Mouse (Mus musculus) myocyte (in vitro differentiated cells): Measurements from ENCODE around the gene Klf9.

Experiments
- CEBPB ChIP-seq: IDR thresholded peaks from 2 replicates; pipeline ENCODE4 v1.6.1; 2011; ENCODE audit warnings: mild to moderate bottlenecking, moderate library complexity; ENCODE audit not compliant: poor library complexity, insufficient read depth, severe bottlenecking
- E2F4 ChIP-seq: IDR thresholded peaks from one replicate; pipeline ENCODE4 v1.6.1; 2011; ENCODE audit warnings: mild to moderate bottlenecking, control low read depth, moderate library complexity; ENCODE audit not compliant: insufficient read depth
- MAX ChIP-seq: IDR thresholded peaks from one replicate; pipeline ENCODE4 v1.6.1; 2011; ENCODE audit warnings: low read depth, mild to moderate bottlenecking, control low read depth
- MYOD1 ChIP-seq, 3 experiments: IDR thresholded peaks; one replicate each; pipeline ENCODE4 v1.6.1; 2011; ENCODE audit warnings: control low read depth in 2 of 3, low read depth in 2 of 3, mild to moderate bottlenecking in 2 of 3, moderate library complexity in 1 of 3; ENCODE audit not compliant: insufficient read length in 2 of 3, control insufficient read depth in 1 of 3
- MYOG ChIP-seq, 3 experiments: IDR thresholded peaks; one replicate each; pipeline ENCODE4 v1.6.1; 2011; ENCODE audit warnings: control low read depth in 2 of 3, low read depth in 2 of 3, mild to moderate bottlenecking in 2 of 3; ENCODE audit not compliant: insufficient read length in 2 of 3, control insufficient read depth in 1 of 3, insufficient read depth in 1 of 3
- POLR2A ChIP-seq: IDR thresholded peaks from one replicate; pipeline ENCODE4 v1.6.1; 2011; ENCODE audit warnings: low read depth, mild to moderate bottlenecking, control low read depth, moderate library complexity; ENCODE audit not compliant: insufficient read length
- POLR2AphosphoS2 ChIP-seq: IDR thresholded peaks from one replicate; pipeline ENCODE4 v1.6.1; 2011; ENCODE audit warnings: low read depth, control low read depth; ENCODE audit not compliant: insufficient read length
- REST ChIP-seq: IDR thresholded peaks from one replicate; pipeline ENCODE4 v1.6.1; 2011; ENCODE audit warnings: mild to moderate bottlenecking, control low read depth, moderate library complexity; ENCODE audit not compliant: insufficient read depth, insufficient read length
- SRF ChIP-seq: IDR thresholded peaks from one replicate; pipeline ENCODE4 v1.6.1; 2011; ENCODE audit warnings: low read depth; ENCODE audit not compliant: control insufficient read depth, insufficient read length
- TCF12 ChIP-seq: IDR thresholded peaks from one replicate; pipeline ENCODE4 v1.6.1; 2011; ENCODE audit warnings: mild to moderate bottlenecking, control low read depth; ENCODE audit not compliant: poor library complexity, insufficient read depth, severe bottlenecking
- USF1 ChIP-seq: IDR thresholded peaks from one replicate; pipeline ENCODE4 v1.6.1; 2011; ENCODE audit warnings: low read depth, mild to moderate bottlenecking, control low read depth, moderate library complexity

- TF ChIP-seq TCF12, result no peak
- TF ChIP-seq MAX, result no peak
- TF ChIP-seq REST, result no peak
- no peak for TF ChIP-seq USF1
- no peak for TF ChIP-seq POLR2A
- TF ChIP-seq MYOG (IDR thresholded peaks at IDR 0.05; ENCODE audit: control insufficient read depth in 1 of 3, insufficient read depth in 1 of 3, insufficient read length in 2 of 3, low read depth in 2 of 3), result no peak
- no peak for TF ChIP-seq POLR2AphosphoS2
- TF ChIP-seq E2F4, result no peak
- no peak for TF ChIP-seq CEBPB
- TF ChIP-seq SRF, result no peak
- no peak for TF ChIP-seq MYOD1 (IDR thresholded peaks at IDR 0.05; ENCODE audit: control insufficient read depth in 1 of 3, insufficient read length in 2 of 3, low read depth in 2 of 3)
These were observed 1.1 kb upstream of the Klf9 start for GRCm38 (mm10) chr19:23139756-23140470.
